Mouse (Mus musculus) T-cell, adult 2 months (primary cell): ENCODE measurements at regions not wholly inside any gene's neighbourhood (a gene's known extent, or its start where the extent isn't known, plus 50 kb on each side); places are given as distances from the start of the nearest gene placed in this dataset.

Experiments
- DNase-seq: peaks from one replicate; pipeline ENCODE4 v3.0.0; 2022; ENCODE audit warnings: low spot score

DNA sequence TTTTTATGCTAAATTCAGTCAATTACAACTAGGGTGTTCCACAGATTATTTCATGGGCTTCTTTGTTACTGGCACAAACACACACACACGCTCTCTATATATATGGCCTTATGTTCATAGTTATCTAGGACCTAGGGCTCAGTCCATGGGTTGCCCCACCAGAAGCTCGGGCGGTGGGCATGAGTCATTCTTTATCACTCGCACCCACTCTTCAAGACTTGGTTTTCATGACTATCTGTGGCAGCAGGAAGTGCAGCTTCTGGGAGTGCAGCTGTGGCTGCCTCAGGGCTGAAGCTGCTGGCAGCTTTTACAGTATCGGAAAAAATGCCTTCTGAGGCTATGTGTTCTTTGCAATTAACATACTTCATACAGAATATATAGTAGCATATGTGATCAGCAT, 198.7 kb downstream of the Ipo11 start:
- no peak for DNase-seq

DNA sequence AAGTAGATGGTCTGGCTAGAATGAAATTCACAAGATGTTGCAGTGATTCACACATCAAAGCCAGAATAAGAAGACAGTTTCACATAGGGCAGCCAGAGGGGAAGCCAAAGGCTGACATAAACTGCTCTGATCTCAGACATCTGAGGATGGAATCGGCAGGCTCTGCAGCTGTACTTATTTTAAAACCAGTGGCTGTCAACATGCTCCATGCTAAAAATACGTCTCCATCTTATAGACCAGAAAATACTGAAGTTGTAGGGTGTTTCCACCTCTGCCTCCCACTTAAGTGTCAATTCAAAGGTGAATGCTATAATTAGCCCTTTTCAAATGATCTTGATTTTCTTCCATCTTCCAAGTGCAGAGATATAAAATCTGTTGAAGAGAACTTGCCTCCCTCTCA, 202.4 kb downstream of the Ipo11 start:
- DNase-seq = no peak

DNA sequence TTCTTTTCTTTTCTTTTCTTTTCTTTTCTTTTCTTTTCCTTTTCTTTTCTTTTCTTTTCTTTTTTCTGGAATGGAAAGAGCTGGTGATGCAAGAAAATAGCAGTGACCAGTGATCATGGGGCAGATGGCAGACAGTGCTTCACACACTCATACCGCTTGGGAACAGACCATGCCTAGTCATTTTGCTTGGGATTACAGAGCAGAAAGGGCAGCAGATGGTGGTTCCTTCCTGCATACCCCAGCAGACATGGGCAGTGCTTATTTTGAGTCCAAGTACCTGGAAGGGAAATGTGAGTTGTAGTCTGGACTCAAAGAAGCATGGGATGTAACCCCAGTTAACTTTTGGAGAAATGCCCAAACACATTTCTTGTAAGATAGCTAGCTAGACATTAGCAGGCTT, 203.9 kb downstream of the Ipo11 start:
- DNase-seq = no peak

DNA sequence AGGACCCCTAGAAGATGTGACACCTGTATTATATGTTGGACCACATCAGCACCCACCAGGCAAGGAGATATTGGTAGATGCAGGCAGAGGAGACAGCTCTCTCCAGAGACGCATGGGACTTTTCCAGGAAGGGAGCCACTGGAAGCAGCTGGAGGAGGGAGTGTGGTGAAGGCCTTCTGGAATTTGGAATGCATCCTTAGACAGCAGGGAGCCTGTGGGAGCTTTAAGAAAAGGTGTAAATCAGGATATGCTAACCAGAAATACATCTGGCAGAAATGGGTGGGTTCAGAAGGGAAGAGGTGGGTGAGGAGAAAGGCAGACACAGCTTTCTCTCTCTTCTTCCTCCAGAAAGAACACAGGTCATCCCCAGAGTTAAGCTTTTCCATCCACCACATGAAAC, 213.4 kb downstream of the Ipo11 start:
- DNase-seq = no peak

DNA sequence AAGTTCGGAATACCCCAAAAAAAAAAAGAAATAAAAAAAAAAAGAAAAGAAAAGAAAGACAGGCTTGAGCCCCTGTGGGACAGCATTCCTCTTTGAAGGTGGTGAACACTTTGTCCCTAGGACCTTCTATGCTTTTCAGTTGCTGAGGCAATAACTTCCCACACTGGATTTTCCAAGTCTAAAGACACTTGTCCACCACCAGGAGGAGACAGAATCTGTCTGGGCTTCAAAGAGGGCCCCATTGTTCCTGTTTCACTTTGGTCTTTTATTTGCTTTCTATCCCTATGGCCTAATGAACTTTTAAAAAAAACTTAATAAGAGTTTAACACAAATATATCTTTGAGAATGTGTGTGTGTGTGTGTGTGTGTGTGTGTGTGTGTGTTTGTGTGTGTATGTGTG, 215.6 kb downstream of the Ipo11 start:
- DNase-seq = no peak

DNA sequence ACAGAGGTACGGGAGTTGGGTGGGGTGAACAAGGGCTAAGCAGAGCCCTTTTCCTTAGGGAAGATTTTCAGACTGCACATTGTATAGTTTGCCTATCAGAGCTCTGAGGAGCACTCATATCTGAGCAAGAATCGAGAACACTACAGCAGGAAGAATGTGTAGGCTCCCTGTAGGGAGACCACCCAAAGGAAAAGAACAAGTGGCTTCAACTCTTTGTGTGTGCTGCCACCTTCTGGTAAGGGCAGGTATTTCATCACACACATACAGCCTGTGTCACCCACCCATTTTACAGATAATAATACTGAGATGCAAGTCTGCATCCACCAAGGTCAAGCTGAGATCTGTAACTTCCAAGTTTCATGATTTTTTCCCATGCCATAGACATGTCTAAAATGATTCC, 221.0 kb downstream of the Ipo11 start:
- DNase-seq = peak; percentile 11

DNA sequence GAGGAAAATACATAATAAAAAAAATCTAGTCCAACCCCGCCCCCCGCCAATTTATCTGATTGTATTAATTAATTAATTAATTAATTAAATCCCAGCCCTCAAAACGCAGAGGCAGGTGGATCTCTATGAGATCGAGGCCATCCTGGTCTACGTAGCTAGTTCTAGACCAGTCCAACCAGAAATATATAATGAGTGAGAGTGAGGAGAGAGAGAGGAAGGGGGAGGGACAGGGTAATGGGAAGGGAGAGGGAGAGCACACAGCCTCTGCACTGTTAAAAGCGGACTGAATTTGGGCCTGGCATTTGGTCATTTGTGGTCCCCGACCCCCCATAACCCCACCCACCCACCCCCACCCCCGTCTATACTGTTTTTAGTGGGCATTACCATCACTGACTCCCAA, 221.5 kb downstream of the Ipo11 start:
- no peak for DNase-seq

DNA sequence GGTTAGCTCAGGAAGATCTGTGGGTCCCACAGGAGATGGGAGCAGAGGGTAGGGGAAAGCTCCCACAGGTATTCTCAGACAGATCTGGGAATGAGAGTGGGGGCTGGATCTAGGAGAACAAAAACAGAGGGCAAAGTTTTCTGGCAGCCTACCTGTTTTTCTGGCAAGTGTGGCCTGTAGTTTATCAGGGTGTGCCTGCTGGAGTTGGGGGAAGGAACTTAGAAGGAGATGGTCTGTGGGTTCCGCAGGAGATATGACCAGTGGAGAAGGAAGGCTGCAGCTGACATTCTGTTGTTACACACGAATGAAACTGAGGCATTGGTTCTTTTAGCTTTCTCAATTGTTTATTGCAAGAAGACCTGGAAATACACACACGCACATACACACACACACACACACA, 226.2 kb downstream of the Ipo11 start:
- DNase-seq = no peak

DNA sequence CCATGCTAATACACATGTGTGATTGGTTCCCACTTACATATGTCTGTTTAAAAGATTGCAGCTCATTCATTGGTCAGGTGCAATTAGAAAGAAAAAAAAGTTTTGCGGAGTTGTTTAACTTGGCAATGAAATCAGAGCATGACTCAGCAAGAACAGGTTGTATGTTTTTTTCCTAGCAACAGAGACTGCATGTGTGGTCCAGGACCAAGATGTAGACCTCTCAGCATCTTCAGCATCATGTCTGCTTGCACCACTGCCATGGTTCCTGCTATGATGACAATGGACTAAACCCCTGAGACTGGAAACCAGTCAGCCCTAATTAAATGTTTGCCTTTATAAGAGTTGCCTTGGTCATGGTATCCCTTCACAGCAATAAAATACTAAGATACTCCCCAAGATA, 236.4 kb downstream of the Ipo11 start:
- no peak for DNase-seq

DNA sequence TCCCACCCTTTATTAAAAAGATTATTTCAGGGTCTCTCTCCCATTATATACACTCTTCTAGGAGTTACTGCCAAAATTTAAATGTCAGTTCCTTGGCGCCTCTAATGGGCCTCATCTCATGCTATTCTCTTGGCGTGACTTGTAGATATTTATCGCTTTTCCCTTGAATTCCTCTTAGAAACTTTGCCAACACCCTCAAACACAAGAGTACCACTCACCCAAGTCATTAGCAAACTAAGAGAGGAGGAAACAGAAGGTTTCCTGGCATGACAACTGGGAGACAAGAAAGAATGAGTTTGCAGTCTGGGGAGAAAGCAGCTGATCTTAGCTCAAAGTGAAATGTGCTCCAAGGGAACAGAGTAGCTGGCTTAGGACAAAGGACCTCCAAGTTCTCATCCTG, 236.8 kb downstream of the Ipo11 start:
- no peak for DNase-seq

DNA sequence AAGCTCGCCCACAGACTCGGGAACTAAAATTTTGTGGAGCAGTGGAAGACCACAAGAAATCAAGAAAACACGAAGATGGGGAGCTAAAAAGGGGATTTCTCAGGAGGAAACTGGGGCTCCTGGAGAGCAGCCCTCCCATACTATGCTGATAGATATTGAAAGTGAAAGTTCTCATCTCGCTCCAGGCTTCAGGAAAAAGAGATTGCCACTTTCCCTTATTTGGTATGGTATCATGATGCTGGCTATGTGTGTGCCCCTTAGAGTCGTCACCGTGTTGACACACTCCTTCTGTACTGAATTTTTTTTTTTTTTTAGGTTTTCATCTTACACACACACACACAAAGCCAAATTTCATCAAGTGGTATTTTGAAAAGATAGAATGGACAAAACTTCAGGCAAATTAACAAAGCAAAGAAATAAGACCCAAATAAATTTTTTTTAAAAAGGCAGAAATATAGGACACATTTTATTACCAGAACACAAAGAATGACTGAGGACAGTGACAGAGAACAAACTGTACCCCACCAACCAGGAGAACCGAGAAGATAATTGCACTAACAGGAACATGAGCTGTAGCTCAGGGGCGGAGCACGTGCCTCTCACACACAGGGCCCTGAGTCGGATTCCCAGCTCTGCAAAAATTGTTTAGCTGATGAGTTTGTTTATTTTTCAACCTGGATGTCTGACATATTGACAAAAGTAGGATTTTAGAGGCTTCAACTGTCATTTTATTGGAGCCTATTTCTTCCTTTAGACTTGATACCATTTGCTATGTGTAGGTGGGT, 244.8 kb downstream of the Ipo11 start:
- DNase-seq = peak; percentile 15

DNA sequence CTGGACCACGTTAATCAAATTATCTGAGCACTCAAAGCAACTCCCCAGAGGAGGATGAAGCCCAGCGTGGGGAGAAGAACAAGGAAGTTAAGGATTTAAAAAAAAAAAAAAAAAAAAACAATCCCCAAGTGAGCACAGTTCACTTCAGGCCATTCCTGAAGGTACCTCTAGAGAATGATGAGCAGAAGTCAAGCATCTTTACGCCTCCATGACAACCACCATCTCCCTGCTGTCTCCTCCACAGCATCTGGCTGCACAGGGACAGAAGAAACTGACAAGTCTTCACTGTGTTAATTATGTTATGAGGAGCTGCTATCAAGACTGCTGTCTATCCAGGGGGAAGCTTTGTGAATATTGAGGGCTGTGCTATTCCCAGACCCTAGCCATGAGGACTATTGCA, 246.6 kb downstream of the Ipo11 start:
- DNase-seq = no peak

DNA sequence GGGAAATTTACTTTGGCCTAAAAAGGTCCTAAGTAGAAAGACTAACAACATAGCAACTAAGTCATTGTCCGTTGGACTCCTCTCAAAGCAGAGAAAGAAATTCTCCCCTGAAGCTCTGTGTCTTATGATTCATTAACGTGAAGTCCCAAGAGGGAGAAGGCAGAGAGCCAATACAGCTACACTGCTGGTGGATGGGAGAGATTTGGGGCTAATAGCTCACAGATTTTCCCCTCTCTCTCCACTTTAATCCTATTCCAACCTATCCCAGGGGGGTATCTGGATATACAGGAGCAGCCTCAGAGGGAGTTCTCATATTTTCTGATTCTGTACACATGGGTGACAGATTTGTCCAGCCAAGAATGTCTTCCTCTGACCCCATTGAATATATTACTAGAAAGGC, 247.1 kb downstream of the Ipo11 start:
- DNase-seq = no peak

DNA sequence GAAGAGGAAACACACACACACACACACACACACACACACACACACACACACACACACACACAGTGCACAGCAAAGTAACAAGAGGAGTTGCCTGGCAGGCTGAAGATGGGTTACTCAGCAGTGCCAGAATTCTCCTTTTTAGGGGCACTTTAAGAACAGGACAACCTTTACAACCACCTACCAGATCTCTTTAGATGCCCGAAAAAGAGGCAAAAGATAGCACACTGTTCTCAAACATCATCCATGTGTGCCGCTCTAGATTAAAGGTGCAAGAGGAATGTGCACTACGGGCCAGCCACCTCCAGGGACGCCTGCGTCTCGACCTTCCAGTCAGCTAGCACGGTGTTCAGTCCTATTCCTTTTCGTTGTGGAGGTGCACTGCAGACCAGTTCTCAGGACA, 247.7 kb downstream of the Ipo11 start:
- no peak for DNase-seq

DNA sequence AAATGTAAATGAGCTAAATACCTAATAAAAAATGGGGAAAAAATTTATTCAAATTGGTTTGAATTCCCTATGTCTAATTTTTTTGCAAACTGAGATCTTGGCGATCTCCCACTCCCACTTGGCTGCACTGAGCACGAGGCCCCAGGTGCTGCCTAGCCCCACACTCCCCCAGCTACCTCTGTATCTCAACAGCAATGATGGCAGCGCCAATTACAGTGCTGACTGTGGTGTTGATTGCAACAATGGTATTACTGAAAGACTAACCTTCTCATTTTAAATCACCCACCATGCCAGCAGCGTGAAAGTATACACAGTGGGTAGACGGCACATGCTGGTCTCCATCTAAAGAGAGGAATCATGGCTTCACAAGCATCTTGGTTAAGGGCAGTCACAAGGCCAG, 267.1 kb downstream of the Ipo11 start:
- DNase-seq = no peak

DNA sequence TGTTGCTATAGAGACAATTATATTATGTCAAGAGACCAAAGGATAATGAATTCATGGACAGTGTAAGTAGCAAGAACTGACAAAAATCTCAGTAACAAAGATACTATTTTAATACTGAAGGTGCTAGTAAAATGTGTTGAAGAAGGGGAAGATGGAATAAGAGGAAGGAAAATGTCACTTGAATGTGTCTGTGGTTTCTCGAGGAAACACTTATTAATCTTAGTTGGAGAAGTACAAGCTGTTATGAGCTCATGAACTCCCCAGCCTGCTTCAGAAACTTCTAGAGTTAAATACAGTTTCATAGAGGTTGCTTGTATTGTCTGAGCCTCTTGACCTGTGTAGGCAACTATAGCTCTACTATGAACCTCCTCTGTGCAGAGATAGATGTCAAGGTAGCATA, 274.6 kb downstream of the Ipo11 start:
- no peak for DNase-seq

DNA sequence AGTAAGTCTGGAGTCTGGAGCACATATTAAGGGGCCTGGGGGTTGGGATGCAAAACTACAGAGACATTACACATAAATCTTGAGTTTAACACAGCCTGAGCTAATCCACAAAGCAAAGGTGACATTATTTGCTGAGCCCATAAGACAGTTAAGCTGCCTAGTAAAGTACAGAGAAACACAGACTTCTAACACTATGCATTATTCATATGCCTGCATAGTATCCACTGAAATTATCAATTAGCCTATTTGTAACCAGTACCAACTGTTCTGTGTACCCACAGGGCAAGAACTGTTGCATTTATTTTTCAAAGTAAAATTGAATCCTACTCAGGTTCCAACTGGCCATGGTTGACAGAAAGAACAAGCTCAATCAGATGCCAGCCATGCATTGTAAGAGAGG, 287.4 kb downstream of the Ipo11 start:
- DNase-seq = no peak

DNA sequence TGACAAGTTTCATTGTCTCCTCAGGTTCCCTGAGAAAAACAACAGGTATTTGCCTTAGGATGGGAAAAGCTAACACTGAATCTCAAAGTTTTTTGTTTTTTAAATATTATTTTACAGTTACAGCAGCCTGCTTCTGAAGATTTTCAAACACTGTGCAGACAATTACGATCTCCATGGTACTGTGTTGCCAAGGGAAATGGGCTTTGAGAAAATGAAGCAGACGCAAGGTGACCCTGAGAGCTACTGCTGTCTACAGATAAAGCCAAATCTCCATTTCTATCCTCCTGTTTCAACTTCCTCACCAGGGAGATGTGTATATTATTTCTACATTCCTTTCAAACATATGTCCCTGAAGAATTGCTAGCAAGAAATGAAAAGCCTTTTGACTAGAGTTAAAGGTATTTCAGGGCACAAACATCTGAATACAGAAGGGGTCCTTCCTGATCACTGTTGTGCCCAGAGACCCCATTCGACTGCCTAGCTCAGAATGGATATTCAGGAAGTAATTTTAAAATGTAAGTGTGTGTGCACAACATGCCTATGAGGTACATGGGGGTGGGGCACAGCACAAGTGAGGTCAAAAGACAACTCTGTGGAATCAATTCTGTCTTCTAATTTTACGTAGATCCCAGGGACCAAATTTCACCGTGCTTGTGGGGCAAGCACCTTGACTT, 293.3 kb downstream of the Ipo11 start:
- DNase-seq = no peak

DNA sequence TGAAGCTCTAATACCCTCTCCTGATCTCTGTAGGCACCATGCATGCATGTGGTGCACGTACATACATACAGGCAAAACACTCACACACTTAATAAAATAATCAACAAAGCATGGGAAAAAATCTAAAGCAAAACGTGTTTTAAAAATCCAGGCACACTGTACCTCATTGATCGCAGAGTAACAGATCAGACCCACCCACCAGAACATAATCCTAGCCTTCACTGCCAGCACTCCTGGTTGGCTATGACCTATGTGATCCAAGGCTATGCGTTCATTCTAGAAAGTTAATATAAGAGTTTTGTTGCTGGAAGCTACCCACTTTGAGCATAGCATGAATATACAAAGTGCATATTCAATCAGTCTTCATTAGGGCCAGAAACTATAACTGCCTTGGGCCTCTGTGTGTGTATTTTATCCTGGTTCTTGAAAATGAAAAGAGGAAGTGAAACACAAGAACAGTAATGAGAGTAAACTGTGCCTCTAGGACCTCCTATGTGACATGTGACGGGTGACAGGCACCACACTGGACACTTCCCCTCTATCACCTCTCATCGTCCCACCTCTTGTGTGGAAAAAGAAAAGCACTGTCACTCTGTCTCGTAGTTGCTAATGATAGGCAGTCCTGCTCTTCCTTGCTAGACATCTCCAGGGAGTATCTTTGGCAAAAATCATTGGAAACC, 297.9 kb downstream of the Ipo11 start:
- DNase-seq = no peak

DNA sequence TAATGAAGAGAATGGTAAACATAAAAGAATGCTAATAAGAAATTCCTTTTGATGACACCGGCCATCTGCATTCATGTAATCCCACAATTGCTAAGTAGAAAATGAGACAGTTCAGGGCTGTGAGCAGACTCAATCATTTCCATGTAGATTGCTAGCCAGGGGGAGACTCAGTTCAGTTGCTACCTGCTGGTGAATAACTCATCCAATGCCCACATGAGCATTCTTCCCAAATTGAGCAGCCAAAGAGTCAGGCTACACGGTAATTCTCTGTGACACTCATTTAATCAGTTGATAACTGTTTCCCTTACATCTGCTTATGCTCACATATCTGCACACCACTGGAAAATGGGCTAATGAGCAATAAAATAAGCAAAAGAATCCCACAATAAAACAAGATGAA, 345.0 kb downstream of the Ipo11 start:
- DNase-seq = no peak

DNA sequence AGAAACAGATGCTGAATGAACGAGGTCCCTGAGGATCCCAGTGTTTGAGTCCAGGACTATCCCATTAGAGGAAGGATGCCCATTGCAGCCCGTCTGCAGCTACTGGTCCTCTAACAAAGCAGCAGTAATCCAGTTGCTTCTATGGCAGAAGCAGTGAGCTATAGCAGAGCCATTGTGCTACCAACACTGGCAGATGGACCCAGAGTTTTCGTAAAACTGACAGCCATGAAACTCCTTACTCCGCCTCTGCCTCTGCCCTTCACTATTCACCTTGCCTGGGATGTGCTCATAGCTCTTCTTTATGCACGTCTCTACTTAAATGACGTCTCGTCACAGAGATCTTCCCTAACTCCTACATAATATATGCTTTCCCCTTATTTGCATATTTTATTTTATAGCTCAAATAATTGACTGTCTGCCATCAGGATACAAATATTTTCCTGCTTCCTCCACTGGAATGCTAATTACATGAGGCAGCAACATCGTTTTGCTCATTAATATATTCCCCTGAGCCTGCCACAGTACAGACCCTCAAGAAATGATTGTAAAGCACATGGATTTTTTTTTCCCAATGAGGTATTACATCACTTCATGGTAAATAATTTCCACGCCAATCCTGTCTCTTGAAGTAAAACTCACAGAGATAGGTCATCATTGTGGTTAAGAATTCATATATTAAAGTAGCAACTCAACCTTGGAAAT, 368.9 kb downstream of the Ipo11 start:
- DNase-seq = no peak

DNA sequence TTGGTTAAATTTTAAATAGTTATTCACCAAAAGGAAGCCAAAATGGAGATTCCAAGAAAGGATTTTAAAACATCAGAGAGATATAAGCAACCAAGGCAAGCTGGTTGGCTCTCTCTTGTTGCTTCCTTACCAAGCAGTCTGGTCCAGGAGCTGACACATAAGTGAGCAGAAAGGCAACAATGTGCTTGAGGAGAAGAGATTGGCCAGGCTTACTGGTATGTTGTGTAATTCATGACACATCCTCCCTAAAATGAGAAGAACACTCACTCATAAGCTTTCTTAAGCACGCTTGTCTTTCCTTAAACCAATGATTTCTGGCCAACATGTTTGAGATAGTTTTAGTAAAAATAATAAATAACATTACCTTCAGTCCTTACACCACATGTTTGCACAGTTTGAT, 374.2 kb downstream of the Ipo11 start:
- no peak for DNase-seq

DNA sequence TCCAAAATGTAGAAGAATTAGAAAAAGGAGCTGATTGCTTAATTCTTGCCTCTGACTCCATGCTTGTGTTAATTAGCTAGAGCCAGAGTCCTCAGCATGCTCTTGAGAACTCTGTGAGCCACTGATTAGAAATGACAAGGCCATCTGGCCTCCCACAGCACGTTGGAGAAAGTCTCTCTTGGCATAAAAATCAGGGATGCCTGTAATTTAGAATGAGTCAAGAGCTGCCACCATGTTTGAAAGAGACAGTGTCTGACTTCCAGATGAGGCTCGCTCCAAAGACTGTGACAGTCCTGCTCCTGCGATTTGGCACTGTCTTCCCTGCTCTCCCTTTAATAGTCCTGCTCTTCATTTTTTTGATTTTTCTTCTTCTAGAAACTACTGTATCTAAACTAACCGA, 374.6 kb downstream of the Ipo11 start:
- DNase-seq = no peak
